Mouse (Mus musculus): ENCODE results near the gene Gm364. TPM values are rescaled to one million over a fixed set of nuclear protein-coding genes. Genes with fewer than 3 reads are reported as not detected.

The Gm364 gene
- total RNA-seq, 2 experiments from 2014 or later = not detected

Other genes starting within 250 kb of the Gm364 start
- not detected in 2 replicates for gene Cd40lg, start 197.0 kb upstream of the Gm364 start, total RNA-seq (2014; fragmentation: Nextera tagmentation)
- not detected in 2 replicates for gene Cd40lg, start 197.0 kb upstream of the Gm364 start, total RNA-seq (2017)
- gene Arhgef6, start 70.4 kb upstream of the Gm364 start, total RNA-seq (2014; fragmentation: Nextera tagmentation) = 8.5 and 11.1 TPM in 2 replicates
- 8.9 and 13.7 TPM in 2 replicates for gene Arhgef6, start 70.4 kb upstream of the Gm364 start, total RNA-seq (2017)
- 54.2 and 90.5 TPM in 2 replicates for gene Rbmx, start 16.1 kb upstream of the Gm364 start, total RNA-seq (2014; fragmentation: Nextera tagmentation)
- gene Rbmx, start 16.1 kb upstream of the Gm364 start, total RNA-seq (2017) = 59.0 and 72.1 TPM in 2 replicates
- not detected in 2 replicates for gene Gpr101, start 94.6 kb downstream of the Gm364 start, total RNA-seq (2014; fragmentation: Nextera tagmentation)
- gene Gpr101, start 94.6 kb downstream of the Gm364 start, total RNA-seq (2017) = not detected in 2 replicates

Measured in megakaryocyte-erythroid progenitor cell, adult 5-6 weeks (primary cell).